Mouse (Mus musculus): Measurements from ENCODE around the gene Hscb. TPM values are rescaled to one million over a fixed set of nuclear protein-coding genes. Genes with fewer than 3 reads are reported as not detected.
A peak's percentile ranks its signal among the peaks of the same experiment; 100 is the strongest.
"Not testable (repeated sequence)": the region's sequence is repeated elsewhere in the genome, so short reads cannot be mapped to it uniquely, and the experiment has no call there.

The Hscb gene
- total RNA-seq, 2 experiments from 2014 or later: 13.7 to 18.9 TPM

GRCm38 (mm10) chr5:110838016-110838415, 1.6 kb downstream of the Hscb start:
- intact Hi-C loops (cut with DNase I): loop anchor here (2.0 to 5.0 kb wide), 5 partner anchors 56 to 504 kb away; partner anchors contain the start of gene Pus1

GRCm38 (mm10) chr5:110835959-110836358, 3.6 kb downstream of the Hscb start:
- intact Hi-C loops (cut with DNase I): loop anchor here (1.0 to 5.0 kb wide), 6 partner anchors 54 to 506 kb away; partner anchors contain the start of gene Pus1
- peak; percentile 76 to 77 for DNase-seq

More at GRCm38 (mm10) chr5:110838016-110838415, 1.6 kb downstream of the Hscb start:
- DNase-seq: not testable (repeated sequence)

GRCm38 (mm10) chr5:110831036-110831720, 8.4 kb downstream of the Hscb start:
- intact Hi-C loops (cut with DNase I): no loop called here
- DNase-seq: no peak

GRCm38 (mm10) chr5:110827576-110827975, 12.0 kb downstream of the Hscb start:
- intact Hi-C loops (cut with DNase I): no loop called here
- DNase-seq: no peak

- DNase-seq: no peak
- intact Hi-C loops (cut with DNase I): no loop called here
Measured at GRCm38 (mm10) chr5:110826781-110827495, 12.6 kb downstream of the Hscb start.

GRCm38 (mm10) chr5:110824421-110824820, 15.2 kb downstream of the Hscb start:
- intact Hi-C loops (cut with DNase I): no loop called here
- DNase-seq: no peak

- intact Hi-C loops (cut with DNase I): no loop called here
Measured at GRCm38 (mm10) chr5:110809667-110810325, 29.8 kb downstream of the Hscb start, which contains the start of gene Ulk1. Ulk1 (minus strand) TSS chr5:110810097.

GRCm38 (mm10) chr5:110808821-110809666, 30.5 kb downstream of the Hscb start:
- peak; percentile 48 to 57 for DNase-seq
- intact Hi-C loops (cut with DNase I): no loop called here

More at GRCm38 (mm10) chr5:110809667-110810325, 29.8 kb downstream of the Hscb start, which contains the start of gene Ulk1:
- DNase-seq: peak; percentile 100

- peak; percentile 94 for DNase-seq
- intact Hi-C loops (cut with DNase I): no loop called here
Measured at GRCm38 (mm10) chr5:110808061-110808631, 31.4 kb downstream of the Hscb start.

- no peak for DNase-seq
- intact Hi-C loops (cut with DNase I): no loop called here
Measured at GRCm38 (mm10) chr5:110807453-110807852, 32.1 kb downstream of the Hscb start.

- intact Hi-C loops (cut with DNase I): no loop called here
- DNase-seq: peak in 1 of 2 experiments; percentile 35
Measured at GRCm38 (mm10) chr5:110806676-110807075, 32.9 kb downstream of the Hscb start.

- DNase-seq: no peak
- intact Hi-C loops (cut with DNase I): no loop called here
Measured at GRCm38 (mm10) chr5:110806154-110806553, 33.4 kb downstream of the Hscb start.

GRCm38 (mm10) chr5:110804012-110804743, 35.4 kb downstream of the Hscb start:
- intact Hi-C loops (cut with DNase I): no loop called here
- DNase-seq: peak in 1 of 2 experiments; percentile 25

GRCm38 (mm10) chr5:110802809-110803208, 36.8 kb downstream of the Hscb start:
- no peak for DNase-seq
- intact Hi-C loops (cut with DNase I): no loop called here

- DNase-seq: peak; percentile 47 to 67
- intact Hi-C loops (cut with DNase I): no loop called here
Measured at GRCm38 (mm10) chr5:110802186-110802585, 37.4 kb downstream of the Hscb start.

- intact Hi-C loops (cut with DNase I): no loop called here
- DNase-seq: no peak
Measured at GRCm38 (mm10) chr5:110801036-110801624, 38.4 kb downstream of the Hscb start.

GRCm38 (mm10) chr5:110797696-110798095, 41.9 kb downstream of the Hscb start:
- DNase-seq: peak; percentile 57 to 62

GRCm38 (mm10) chr5:110794363-110794762, 45.2 kb downstream of the Hscb start:
- DNase-seq: no peak
- intact Hi-C loops (cut with DNase I): no loop called here

More at GRCm38 (mm10) chr5:110797696-110798095, 41.9 kb downstream of the Hscb start:
- intact Hi-C loops (cut with DNase I): no loop called here

GRCm38 (mm10) chr5:110788684-110789083, 50.9 kb downstream of the Hscb start:
- peak; percentile 61 to 79 for DNase-seq
- intact Hi-C loops (cut with DNase I): loop anchor here (2.0 to 5.0 kb wide), 2 partner anchors 134 to 469 kb away; no protein-coding TSS in a partner anchor

All from heart, postnatal 10 days (tissue).